Mouse (Mus musculus): Measurements from ENCODE around the gene Tbck.

GRCm38 (mm10) chr3:132766033-132766726 is 82.2 kb downstream of the Tbck start:
- TF ChIP-seq POLR2A (IDR thresholded peaks at IDR 0.05; ENCODE audit: low read depth, low read length) (no peak), CTCF (IDR thresholded peaks at IDR 0.05; ENCODE audit: borderline replicate concordance, insufficient read depth, low read length) (no peak)

Measured in embryonic fibroblast, embryonic 13.5 days (primary cell).